Mouse (Mus musculus) spleen, adult 2 months (tissue): ENCODE data around the gene Slc37a1.

Source experiments
- CTCF ChIP-seq: fragments of 200-500 bp; IDR thresholded peaks from 2 replicates; pipeline ENCODE4 v1.5.1; 2011; ENCODE audit warnings: mild to moderate bottlenecking, inconsistent platforms; ENCODE audit not compliant: insufficient read depth, insufficient read length, insufficient replicate concordance; ENCODE audit errors: extremely low read depth
- POLR2A ChIP-seq: fragments of 200-500 bp; IDR thresholded peaks from 2 replicates; pipeline ENCODE4 v1.6.1; 2011; ENCODE audit warnings: low read depth, low read length, inconsistent platforms

DNA sequence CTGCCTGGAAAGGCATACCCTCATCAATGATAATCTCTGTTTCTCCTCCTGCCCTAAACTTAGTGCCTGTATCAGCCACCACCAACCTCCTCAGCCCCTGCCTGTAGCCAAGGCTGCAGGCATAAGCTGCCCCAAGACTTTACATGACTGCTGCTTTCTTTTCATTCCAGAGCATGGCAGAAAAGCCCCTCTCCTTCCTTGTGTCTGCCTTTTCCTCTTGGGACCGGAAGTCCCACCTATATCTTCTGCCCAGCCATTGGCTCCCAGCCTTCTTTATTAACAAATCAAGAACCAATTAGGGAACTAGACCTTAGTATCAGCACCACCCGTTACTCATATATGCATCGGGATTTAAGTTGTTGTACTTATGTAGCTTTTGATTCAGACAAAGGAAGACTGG is 624 bp downstream of the Slc37a1 start:
- TF ChIP-seq POLR2A (no peak), CTCF (no peak)
